In genomic region chr10:80320340-80320760, GRCm38 (mm10) we compare ENCODE assay signal across 7 mouse cellular contexts. TPM values are rescaled to one million over a fixed set of nuclear protein-coding genes. Genes with fewer than 3 reads are reported as not detected.
DNase-seq lines count a peak whose midpoint lies in the region; ATAC-seq lines count a peak whose summit lies in the region.

2310011J03Rik (minus strand) TSS chr10:80320537.

- 0 out of 2 replicates have a peak, but pooled peaks cover 6% of the 10 kb centered on the region for H3K4me1 ChIP-seq in embryonic facial prominence, embryonic 11.5 days (ENCODE audit: control insufficient read depth, insufficient read depth, low read length)
- H3K4me1 ChIP-seq in limb, embryonic 11.5 days (ENCODE audit: control insufficient read depth, insufficient read depth, low read length): peaks cover 15% of the 10 kb centered on the region
- H3K4me1 ChIP-seq in midbrain, embryonic 14.5 days (ENCODE audit: control insufficient read depth, insufficient read depth, low read length): peaks cover 18% of the 10 kb centered on the region

- WGBS in embryonic facial prominence, embryonic 11.5 days: under 1% methylated on average over 34 of the region's 34 CpGs
- whole genome bisulfite sequencing in limb, embryonic 11.5 days: under 1% methylated on average over 34 of the region's 34 CpGs
- under 1% methylated on average over 34 of the region's 34 CpGs for WGBS in midbrain, embryonic 14.5 days

- H3K27ac ChIP-seq in embryonic facial prominence, embryonic 11.5 days (replicated peaks; ENCODE audit: low read depth, low read length): no peak within 1 kb of the TSS
- no peak within 1 kb of the TSS for H3K27ac ChIP-seq in limb, embryonic 11.5 days (replicated peaks; ENCODE audit: low read depth, low read length)
- H3K27ac ChIP-seq in midbrain, embryonic 14.5 days (replicated peaks; ENCODE audit: low read depth, low read length): peak within 1 kb of the TSS; percentile 70

- peak; percentile 25; the same call in 1 of the 2 replicates for ATAC-seq in embryonic facial prominence, embryonic 11.5 days (replicated peaks; ENCODE audit: insufficient number of reproducible peaks, low FRiP score, low TSS enrichment, low read depth)
- no peak for ATAC-seq in limb, embryonic 11.5 days (ENCODE audit: insufficient number of reproducible peaks, low FRiP score, low TSS enrichment, low read depth)
- ATAC-seq in midbrain, embryonic 14.5 days (ENCODE audit: low FRiP score, low TSS enrichment): peak; percentile 46; the same call in 1 of the 2 replicates

- H3K27me3 ChIP-seq in embryonic facial prominence, embryonic 11.5 days (ENCODE audit: control insufficient read depth, insufficient read depth, low read length): peaks cover 14% of the 10 kb centered on the region
- H3K27me3 ChIP-seq in limb, embryonic 11.5 days (ENCODE audit: control insufficient read depth, insufficient read depth, low read length): peaks cover 17% of the 10 kb centered on the region
- H3K27me3 ChIP-seq in midbrain, embryonic 14.5 days (ENCODE audit: control insufficient read depth, insufficient read depth, low read length): no peaks in the 10 kb centered on the region

- H3K4me3 ChIP-seq in embryonic facial prominence, embryonic 11.5 days (ENCODE audit: low read depth, low read length): peak within 1 kb of the TSS; percentile 89
- H3K4me3 ChIP-seq in limb, embryonic 11.5 days (ENCODE audit: low read depth, low read length): peak within 1 kb of the TSS; percentile 84
- peak within 1 kb of the TSS; percentile 69 for H3K4me3 ChIP-seq in midbrain, embryonic 14.5 days (replicated peaks; ENCODE audit: low read depth, low read length)

- H3K9me3 ChIP-seq in embryonic facial prominence, embryonic 11.5 days (replicated peaks; ENCODE audit: control insufficient read depth, low read length): no peaks in the 10 kb centered on the region
- no peaks in the 10 kb centered on the region for H3K9me3 ChIP-seq in limb, embryonic 11.5 days (ENCODE audit: control insufficient read depth, low read length)
- no peaks in the 10 kb centered on the region for H3K9me3 ChIP-seq in midbrain, embryonic 14.5 days (ENCODE audit: control insufficient read depth, low read length)

- no peaks in the 10 kb centered on the region for H3K36me3 ChIP-seq in embryonic facial prominence, embryonic 11.5 days (replicated peaks; ENCODE audit: control insufficient read depth, insufficient read depth, low read depth, low read length)
- H3K36me3 ChIP-seq in limb, embryonic 11.5 days (ENCODE audit: control insufficient read depth, insufficient read depth, low read length): peaks cover 3% of the 10 kb centered on the region; the same call in 1 of the 2 replicates
- peaks cover 37% of the 10 kb centered on the region for H3K36me3 ChIP-seq in midbrain, embryonic 14.5 days (ENCODE audit: control insufficient read depth, insufficient read depth, low read length)

- H3K9ac ChIP-seq in embryonic facial prominence, embryonic 11.5 days (replicated peaks; ENCODE audit: low read length): peak within 1 kb of the TSS; percentile 74
- peak within 1 kb of the TSS; percentile 71 for H3K9ac ChIP-seq in limb, embryonic 11.5 days (ENCODE audit: low read length)
- H3K9ac ChIP-seq in midbrain, embryonic 14.5 days (replicated peaks; ENCODE audit: low read length): peak within 1 kb of the TSS; percentile 58

- DNase-seq in adrenal gland, postnatal 14 days: peak; percentile 96
- peak; percentile 96 for DNase-seq in embryonic facial prominence, embryonic 11.5 days (ENCODE audit: low spot score)
- DNase-seq in heart, adult 11 months: peak; percentile 99
- peak; percentile 95 for DNase-seq in kidney, adult 18-20 months
- peak; percentile 93 for DNase-seq in limb, embryonic 11.5 days (ENCODE audit: low spot score)
- peak; percentile 96 for DNase-seq in midbrain, embryonic 14.5 days
- DNase-seq in spleen, adult 18-20 months: peak; percentile 80 to 87

- peak within 1 kb of the TSS; percentile 77 for H3K4me2 ChIP-seq in embryonic facial prominence, embryonic 11.5 days (ENCODE audit: low read depth, low read length)
- H3K4me2 ChIP-seq in limb, embryonic 11.5 days (ENCODE audit: low read depth, severe bottlenecking): peak within 1 kb of the TSS; percentile 60
- H3K4me2 ChIP-seq in midbrain, embryonic 14.5 days (ENCODE audit: low read length): peak within 1 kb of the TSS; percentile 97

RNA-seq across cellular contexts. Expression of gene 2310011J03Rik, which starts in this region (rescaled TPM):
- total RNA-seq in adrenal gland, postnatal 14 days (2021): 26.9 and 27.9 TPM in 2 replicates
- 36.5 and 41.6 TPM in 2 replicates for polyA plus RNA-seq in embryonic facial prominence, embryonic 11.5 days (2014; fragmentation: Nextera tagmentation; extraction: Ambion mirVana)
- 38.1 and 45.0 TPM in 2 replicates for polyA plus RNA-seq in limb, embryonic 11.5 days (2014; fragmentation: Nextera tagmentation; extraction: Ambion mirVana)
- polyA plus RNA-seq in midbrain, embryonic 14.5 days (2014; fragmentation: Nextera tagmentation; extraction: Ambion mirVana): 20.4 and 21.6 TPM in 2 replicates
